Mouse (Mus musculus): ENCODE measurements at regions not wholly inside any gene's neighbourhood (a gene's known extent, or its start where the extent isn't known, plus 50 kb on each side); places are given as distances from the start of the nearest gene placed in this dataset.

GRCm38 (mm10) chr15:10831106-10831505 is 116.7 kb upstream of the Rai14 start:
- no peak for ATAC-seq (replicated peaks in 1 of 2; ENCODE audit: insufficient read depth in 1 of 2, low FRiP score in 2 of 2, low TSS enrichment in 1 of 2, low read depth in 1 of 2, poor library complexity in 2 of 2, severe bottlenecking in 2 of 2)

- ATAC-seq (replicated peaks in 1 of 2; ENCODE audit: insufficient read depth in 1 of 2, low FRiP score in 2 of 2, low TSS enrichment in 1 of 2, low read depth in 1 of 2, poor library complexity in 2 of 2, severe bottlenecking in 2 of 2), result no peak
Measured at GRCm38 (mm10) chr15:10832331-10832730, 117.9 kb upstream of the Rai14 start.

- no peak for ATAC-seq (replicated peaks in 1 of 2; ENCODE audit: insufficient read depth in 1 of 2, low FRiP score in 2 of 2, low TSS enrichment in 1 of 2, low read depth in 1 of 2, poor library complexity in 2 of 2, severe bottlenecking in 2 of 2)
Measured at GRCm38 (mm10) chr15:10833866-10834571, 118.1 kb upstream of the C1qtnf3 start.

- no peak for ATAC-seq (replicated peaks in 1 of 2; ENCODE audit: insufficient read depth in 1 of 2, low FRiP score in 2 of 2, low TSS enrichment in 1 of 2, low read depth in 1 of 2, poor library complexity in 2 of 2, severe bottlenecking in 2 of 2)
Measured at GRCm38 (mm10) chr15:10838584-10839288, 113.4 kb upstream of the C1qtnf3 start.

GRCm38 (mm10) chr15:10840621-10841034 is 111.5 kb upstream of the C1qtnf3 start:
- no peak for ATAC-seq (replicated peaks in 1 of 2; ENCODE audit: insufficient read depth in 1 of 2, low FRiP score in 2 of 2, low TSS enrichment in 1 of 2, low read depth in 1 of 2, poor library complexity in 2 of 2, severe bottlenecking in 2 of 2)

GRCm38 (mm10) chr15:10843060-10843695 is 109.0 kb upstream of the C1qtnf3 start:
- no peak for ATAC-seq (replicated peaks in 1 of 2; ENCODE audit: insufficient read depth in 1 of 2, low FRiP score in 2 of 2, low TSS enrichment in 1 of 2, low read depth in 1 of 2, poor library complexity in 2 of 2, severe bottlenecking in 2 of 2)

- no peak for ATAC-seq (replicated peaks in 1 of 2; ENCODE audit: insufficient read depth in 1 of 2, low FRiP score in 2 of 2, low TSS enrichment in 1 of 2, low read depth in 1 of 2, poor library complexity in 2 of 2, severe bottlenecking in 2 of 2)
Measured at GRCm38 (mm10) chr15:10846722-10847121, 105.4 kb upstream of the C1qtnf3 start.

GRCm38 (mm10) chr15:10864004-10864775 is 87.9 kb upstream of the C1qtnf3 start:
- ATAC-seq (replicated peaks in 1 of 2; ENCODE audit: insufficient read depth in 1 of 2, low FRiP score in 2 of 2, low TSS enrichment in 1 of 2, low read depth in 1 of 2, poor library complexity in 2 of 2, severe bottlenecking in 2 of 2), result no peak

GRCm38 (mm10) chr15:10865109-10865508 is 87.0 kb upstream of the C1qtnf3 start:
- no peak for ATAC-seq (replicated peaks in 1 of 2; ENCODE audit: insufficient read depth in 1 of 2, low FRiP score in 2 of 2, low TSS enrichment in 1 of 2, low read depth in 1 of 2, poor library complexity in 2 of 2, severe bottlenecking in 2 of 2)

GRCm38 (mm10) chr15:10866794-10867193 is 85.3 kb upstream of the C1qtnf3 start:
- no peak for ATAC-seq (replicated peaks in 1 of 2; ENCODE audit: insufficient read depth in 1 of 2, low FRiP score in 2 of 2, low TSS enrichment in 1 of 2, low read depth in 1 of 2, poor library complexity in 2 of 2, severe bottlenecking in 2 of 2)

- no peak for ATAC-seq (replicated peaks in 1 of 2; ENCODE audit: insufficient read depth in 1 of 2, low FRiP score in 2 of 2, low TSS enrichment in 1 of 2, low read depth in 1 of 2, poor library complexity in 2 of 2, severe bottlenecking in 2 of 2)
Measured at GRCm38 (mm10) chr15:10868115-10868514, 84.0 kb upstream of the C1qtnf3 start.

- ATAC-seq (replicated peaks in 1 of 2; ENCODE audit: insufficient read depth in 1 of 2, low FRiP score in 2 of 2, low TSS enrichment in 1 of 2, low read depth in 1 of 2, poor library complexity in 2 of 2, severe bottlenecking in 2 of 2), result peak in 1 of 2 experiments; percentile 23; a peak in 1 of 4 replicates
Measured at GRCm38 (mm10) chr15:10868716-10869585, 83.2 kb upstream of the C1qtnf3 start.

GRCm38 (mm10) chr15:10869879-10870278 is 82.3 kb upstream of the C1qtnf3 start:
- no peak for ATAC-seq (replicated peaks in 1 of 2; ENCODE audit: insufficient read depth in 1 of 2, low FRiP score in 2 of 2, low TSS enrichment in 1 of 2, low read depth in 1 of 2, poor library complexity in 2 of 2, severe bottlenecking in 2 of 2)

- no peak; a peak in 1 of 4 replicates for ATAC-seq (replicated peaks in 1 of 2; ENCODE audit: insufficient read depth in 1 of 2, low FRiP score in 2 of 2, low TSS enrichment in 1 of 2, low read depth in 1 of 2, poor library complexity in 2 of 2, severe bottlenecking in 2 of 2)
Measured at GRCm38 (mm10) chr15:10872322-10872967, 79.7 kb upstream of the C1qtnf3 start.

GRCm38 (mm10) chr15:10876328-10876727 is 75.8 kb upstream of the C1qtnf3 start:
- peak; percentile 97 for ATAC-seq (replicated peaks in 1 of 2; ENCODE audit: insufficient read depth in 1 of 2, low FRiP score in 2 of 2, low TSS enrichment in 1 of 2, low read depth in 1 of 2, poor library complexity in 2 of 2, severe bottlenecking in 2 of 2)

GRCm38 (mm10) chr15:10881726-10882125 is 70.4 kb upstream of the C1qtnf3 start:
- no peak for ATAC-seq (replicated peaks in 1 of 2; ENCODE audit: insufficient read depth in 1 of 2, low FRiP score in 2 of 2, low TSS enrichment in 1 of 2, low read depth in 1 of 2, poor library complexity in 2 of 2, severe bottlenecking in 2 of 2)
